Mouse (Mus musculus): ENCODE measurements around the gene Nol10. TPM values are rescaled to one million over a fixed set of nuclear protein-coding genes. Genes with fewer than 3 reads are reported as not detected.

The Nol10 gene
- total and polyA plus RNA-seq, 3 experiments: 21.6 to 128 (median 44.2) TPM

DNA sequence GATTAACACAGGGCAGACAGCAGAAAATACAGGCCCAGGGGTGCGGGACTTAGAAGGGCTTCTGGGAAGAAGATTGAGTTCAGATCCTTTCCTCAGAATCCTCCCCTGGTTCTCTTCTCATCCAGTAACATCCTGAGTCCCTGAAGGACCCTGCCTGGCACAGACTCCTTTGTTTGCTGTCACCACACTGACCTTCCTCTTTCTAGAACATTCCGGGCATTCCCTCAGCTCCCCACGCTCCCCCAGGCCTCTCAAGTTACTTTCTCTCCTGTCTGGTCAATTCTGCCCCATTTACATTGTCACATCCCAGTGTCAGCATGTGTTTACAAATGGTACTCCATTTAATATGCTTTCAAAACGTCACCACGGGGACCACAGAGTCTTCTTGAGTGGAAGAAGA lies 82.9 kb downstream of the Nol10 start:
- TF ChIP-seq ZMIZ1 (IDR thresholded peaks at IDR 0.05; ENCODE audit: low read depth, low read length): no peak
- Histone ChIP-seq H3K9me3 (replicated peaks; ENCODE audit: insufficient read depth, low read length) (no peaks in the 10 kb centered on the region), H3K79me2 (ENCODE audit: control insufficient read depth, insufficient read depth, low read length, poor library complexity) (no peaks in the 10 kb centered on the region), H3K27me3 (ENCODE audit: control insufficient read depth in 1 of 2, insufficient read depth in 2 of 2, low read length in 2 of 2) (no peaks in the 10 kb centered on the region), H3K9ac (ENCODE audit: control insufficient read depth, low read depth, low read length, poor library complexity, severe bottlenecking) (no peak overlapping the region), H3K36me3 (ENCODE audit: control insufficient read depth in 1 of 2, insufficient read depth in 2 of 2, low read length in 2 of 2) (no peaks in the 10 kb centered on the region; a peak in 1 of 4 replicates), H3K27ac (ENCODE audit: control insufficient read depth, low read depth, low read length) (no peak overlapping the region), H3K4me1 (ENCODE audit: control insufficient read depth in 1 of 2, insufficient read depth in 2 of 2, low read length in 2 of 2) (no peaks in the 10 kb centered on the region), H3K4me3 (ENCODE audit: control insufficient read depth in 1 of 2, insufficient read depth in 1 of 2, low read depth in 2 of 2, low read length in 2 of 2) (no peak overlapping the region)
- DNase-seq (ENCODE audit: low read depth, low spot score): no peak

DNA sequence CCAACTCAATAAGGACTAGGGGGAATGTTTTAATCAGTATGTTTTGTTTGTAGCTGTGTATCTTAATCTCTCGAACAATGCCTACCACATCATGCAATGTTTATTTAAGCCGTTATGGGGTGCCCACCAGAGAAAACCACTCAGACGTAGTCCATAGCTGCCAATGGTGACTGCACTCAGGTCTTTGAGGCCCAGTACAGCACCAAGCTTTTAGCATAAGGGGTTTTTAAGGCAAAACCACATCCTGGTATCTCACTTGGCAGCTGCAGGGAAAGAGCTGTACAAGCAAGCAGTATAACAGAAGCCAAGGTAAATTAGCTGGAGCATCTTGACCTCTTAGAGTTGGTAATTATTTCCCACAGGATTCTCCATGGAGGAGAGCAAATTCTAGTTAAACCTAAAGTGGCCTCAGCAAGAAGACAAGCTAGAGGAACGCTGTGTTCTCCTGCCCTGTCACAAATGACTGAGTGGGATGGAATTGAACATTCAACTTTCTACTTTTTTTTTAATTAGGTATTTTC lies 83.6 kb downstream of the Nol10 start:
- TF ChIP-seq SIN3A (IDR thresholded peaks at IDR 0.05; ENCODE audit: low read length): no peak
- TF ChIP-seq POLR2AphosphoS5 (IDR thresholded peaks at IDR 0.05; ENCODE audit: borderline replicate concordance, low read depth, low read length): no peak
- no peak for TF ChIP-seq ZNF384 (IDR thresholded peaks at IDR 0.05; ENCODE audit: low read depth, low read length)
- no peak for TF ChIP-seq CTCF (IDR thresholded peaks at IDR 0.05 in 2 of 3, conservative IDR thresholded peaks at IDR 0.05 in 1 of 3; ENCODE audit: control insufficient read depth in 1 of 3, insufficient read depth in 1 of 3, low read depth in 2 of 3, low read length in 3 of 3, poor library complexity in 1 of 3, severe bottlenecking in 1 of 3)
- TF ChIP-seq NRF1 (IDR thresholded peaks at IDR 0.05; ENCODE audit: insufficient read depth, low read depth, low read length, poor library complexity, severe bottlenecking): no peak
- no peak for TF ChIP-seq MAFK (IDR thresholded peaks at IDR 0.05; ENCODE audit: borderline replicate concordance, low read depth, low read length)
- no peak for TF ChIP-seq HCFC1 (IDR thresholded peaks at IDR 0.05; ENCODE audit: low read depth, low read length)
- TF ChIP-seq BHLHE40 (IDR thresholded peaks at IDR 0.05; ENCODE audit: borderline replicate concordance, low read depth, low read length): no peak
- TF ChIP-seq MXI1 (IDR thresholded peaks at IDR 0.05; ENCODE audit: low read depth, low read length): no peak
- no peak for TF ChIP-seq E2F4 (IDR thresholded peaks at IDR 0.05; ENCODE audit: borderline replicate concordance, low read depth, low read length)
- no peaks in the 10 kb centered on the region for H3K27me3 ChIP-seq (ENCODE audit: control insufficient read depth in 1 of 2, insufficient read depth in 2 of 2, low read length in 2 of 2)
- H3K9ac ChIP-seq (ENCODE audit: control insufficient read depth, low read depth, low read length, poor library complexity, severe bottlenecking): no peak overlapping the region
- no peak overlapping the region for H3K27ac ChIP-seq (ENCODE audit: control insufficient read depth, low read depth, low read length)
- no peaks in the 10 kb centered on the region for H3K4me1 ChIP-seq (ENCODE audit: control insufficient read depth in 1 of 2, insufficient read depth in 2 of 2, low read length in 2 of 2)
- H3K9me3 ChIP-seq (replicated peaks; ENCODE audit: insufficient read depth, low read length): no peaks in the 10 kb centered on the region
- DNase-seq (ENCODE audit: low read depth, low spot score): no peak
- no peak overlapping the region for H3K4me3 ChIP-seq (ENCODE audit: control insufficient read depth in 1 of 2, insufficient read depth in 1 of 2, low read depth in 2 of 2, low read length in 2 of 2)
- H3K36me3 ChIP-seq (ENCODE audit: control insufficient read depth in 1 of 2, insufficient read depth in 2 of 2, low read length in 2 of 2): no peaks in the 10 kb centered on the region
- no peaks in the 10 kb centered on the region for H3K79me2 ChIP-seq (ENCODE audit: control insufficient read depth, insufficient read depth, low read length, poor library complexity)

DNA sequence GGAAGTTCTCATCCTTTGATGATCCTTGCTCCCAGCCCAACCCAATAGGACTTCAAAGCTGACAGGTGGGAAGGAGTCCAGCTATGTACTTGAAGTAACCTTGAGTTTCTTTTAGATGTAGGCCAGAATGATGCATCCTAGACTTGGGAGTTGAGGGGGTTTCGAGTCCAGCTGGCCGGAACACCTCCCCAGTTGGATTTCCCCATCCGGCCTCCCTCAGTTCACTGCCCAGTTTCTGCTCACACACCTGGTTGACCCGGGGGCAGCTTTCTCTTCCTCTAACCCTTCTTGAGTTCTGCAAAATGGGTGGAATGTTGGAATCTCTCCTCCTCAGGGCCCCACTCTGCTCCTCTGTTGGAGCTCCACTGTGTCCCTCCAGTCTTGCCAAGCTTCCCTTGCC lies 85.5 kb downstream of the Nol10 start:
- H3K27ac ChIP-seq (ENCODE audit: control insufficient read depth, low read depth, low read length): no peak overlapping the region
- H3K4me3 ChIP-seq (ENCODE audit: control insufficient read depth in 1 of 2, insufficient read depth in 1 of 2, low read depth in 2 of 2, low read length in 2 of 2): no peak overlapping the region
- H3K9ac ChIP-seq (ENCODE audit: control insufficient read depth, low read depth, low read length, poor library complexity, severe bottlenecking): no peak overlapping the region
- no peaks in the 10 kb centered on the region for H3K4me1 ChIP-seq (ENCODE audit: control insufficient read depth in 1 of 2, insufficient read depth in 2 of 2, low read length in 2 of 2)
- TF ChIP-seq RAD21 (IDR thresholded peaks at IDR 0.05; ENCODE audit: low read depth, low read length): no peak
- no peak for TF ChIP-seq SMC3 (IDR thresholded peaks at IDR 0.05; ENCODE audit: low read depth, low read length)
- no peak for TF ChIP-seq ELF1 (IDR thresholded peaks at IDR 0.05; ENCODE audit: low read depth, low read length)
- TF ChIP-seq ZNF384 (IDR thresholded peaks at IDR 0.05; ENCODE audit: low read depth, low read length): no peak
- no peak for TF ChIP-seq CTCF (IDR thresholded peaks at IDR 0.05 in 2 of 3, conservative IDR thresholded peaks at IDR 0.05 in 1 of 3; ENCODE audit: control insufficient read depth in 1 of 3, insufficient read depth in 1 of 3, low read depth in 2 of 3, low read length in 3 of 3, poor library complexity in 1 of 3, severe bottlenecking in 1 of 3)
- no peak for TF ChIP-seq ZKSCAN1 (IDR thresholded peaks at IDR 0.05; ENCODE audit: low read depth, low read length)
- TF ChIP-seq ETS1 (IDR thresholded peaks at IDR 0.05; ENCODE audit: low read depth, low read length): no peak
- no peak for TF ChIP-seq CHD1 (IDR thresholded peaks at IDR 0.05; ENCODE audit: low read depth, low read length)
- no peak for TF ChIP-seq MEF2A (IDR thresholded peaks at IDR 0.05; ENCODE audit: extremely low read depth, insufficient replicate concordance, low read depth, low read length, poor library complexity, severe bottlenecking)
- TF ChIP-seq NRF1 (IDR thresholded peaks at IDR 0.05; ENCODE audit: insufficient read depth, low read depth, low read length, poor library complexity, severe bottlenecking): no peak
- no peak for TF ChIP-seq EP300 (IDR thresholded peaks at IDR 0.05; ENCODE audit: low read depth in 1 of 2, low read length in 2 of 2)
- no peak for TF ChIP-seq GATA1 (IDR thresholded peaks at IDR 0.05; ENCODE audit: low read depth, low read length)
- no peak for TF ChIP-seq RCOR1 (IDR thresholded peaks at IDR 0.05; ENCODE audit: low read depth, low read length)
- no peak for TF ChIP-seq MAX (IDR thresholded peaks at IDR 0.05; ENCODE audit: low read length)
- no peak for TF ChIP-seq MAZ (IDR thresholded peaks at IDR 0.05; ENCODE audit: low read depth, low read length)
- TF ChIP-seq TCF12 (IDR thresholded peaks at IDR 0.05; ENCODE audit: low read depth, low read length): no peak
- no peak for TF ChIP-seq E2F4 (IDR thresholded peaks at IDR 0.05; ENCODE audit: borderline replicate concordance, low read depth, low read length)
- no peak for TF ChIP-seq JUND (IDR thresholded peaks at IDR 0.05; ENCODE audit: low read depth, low read length)
- no peak for TF ChIP-seq MAFK (IDR thresholded peaks at IDR 0.05; ENCODE audit: borderline replicate concordance, low read depth, low read length)
- H3K36me3 ChIP-seq (ENCODE audit: control insufficient read depth in 1 of 2, insufficient read depth in 2 of 2, low read length in 2 of 2): no peaks in the 10 kb centered on the region
- no peak for DNase-seq (ENCODE audit: low read depth, low spot score)
- no peaks in the 10 kb centered on the region for H3K9me3 ChIP-seq (replicated peaks; ENCODE audit: insufficient read depth, low read length)
- no peaks in the 10 kb centered on the region for H3K79me2 ChIP-seq (ENCODE audit: control insufficient read depth, insufficient read depth, low read length, poor library complexity)
- no peaks in the 10 kb centered on the region for H3K27me3 ChIP-seq (ENCODE audit: control insufficient read depth in 1 of 2, insufficient read depth in 2 of 2, low read length in 2 of 2)

Measured in MEL (cell line).